ENCODE assay signal across 24 mouse cellular contexts in genomic region chr2:49657666-49658065, GRCm38 (mm10).
"Had no signal": no experiment of that assay in that cellular context is flagged by ENCODE, and none has a peak within 500 bp of the region (broad histone marks: within the 10 kb centered on the region; RNA-seq: fewer than 3 reads in every experiment).

No protein-coding gene starts in this region.

- H3K4me2 ChIP-seq: heart, embryonic 12.5 days; hindbrain, embryonic 13.5 days; hindbrain, embryonic 15.5 days; limb, embryonic 12.5 days; liver, embryonic 11.5 days; liver, embryonic 13.5 days; liver, embryonic 15.5 days had no signal

- ATAC-seq: hindbrain, postnatal 0 days; intestine, embryonic 16.5 days; liver, postnatal 0 days had no signal

- H3K4me1 ChIP-seq: heart, embryonic 12.5 days; liver, embryonic 13.5 days; liver, embryonic 15.5 days had no signal

- H3K9me3 ChIP-seq: heart, embryonic 12.5 days; hindbrain, embryonic 13.5 days; hindbrain, embryonic 15.5 days; limb, embryonic 10.5 days; limb, embryonic 12.5 days; liver, embryonic 13.5 days; liver, embryonic 15.5 days had no signal

- H3K27ac ChIP-seq: hindbrain, embryonic 13.5 days; hindbrain, embryonic 15.5 days; hindbrain, postnatal 0 days; left cerebral cortex, adult 2 months; limb, embryonic 10.5 days; limb, embryonic 12.5 days; liver, embryonic 13.5 days; liver, embryonic 15.5 days had no signal

- H3K27me3 ChIP-seq: heart, embryonic 12.5 days; hindbrain, embryonic 13.5 days; hindbrain, embryonic 15.5 days; limb, embryonic 12.5 days; liver, embryonic 13.5 days; liver, embryonic 15.5 days had no signal

- H3K4me3 ChIP-seq: heart, embryonic 12.5 days; hindbrain, embryonic 13.5 days; hindbrain, embryonic 15.5 days; left cerebral cortex, adult 2 months; limb, embryonic 10.5 days; limb, embryonic 12.5 days; liver, embryonic 13.5 days; liver, embryonic 15.5 days had no signal

- H3K9ac ChIP-seq: heart, embryonic 12.5 days; hindbrain, embryonic 13.5 days; hindbrain, embryonic 15.5 days; limb, embryonic 12.5 days; liver, embryonic 13.5 days; liver, embryonic 15.5 days; liver, postnatal 0 days had no signal

- H3K36me3 ChIP-seq: heart, embryonic 12.5 days; hindbrain, embryonic 15.5 days; limb, embryonic 12.5 days; liver, embryonic 13.5 days; liver, embryonic 15.5 days had no signal

- DNase-seq: gastrocnemius, postnatal 14 days; gastrocnemius, postnatal 36 days; heart, adult 18-20 months; heart, postnatal 14 days; heart, postnatal 36 days; kidney, adult 18-20 months; kidney, adult 8-10 months; kidney, postnatal 10 days; kidney, postnatal 25 days; kidney, postnatal 4 days; layer of hippocampus, adult 9-11 months; liver; liver, embryonic 13.5 days; liver, postnatal 0 days had no signal
